Mouse (Mus musculus) megakaryocyte, adult 5-6 weeks (primary cell): ENCODE measurements at regions not wholly inside any gene's neighbourhood (a gene's known extent, or its start where the extent isn't known, plus 50 kb on each side); places are given as distances from the start of the nearest gene placed in this dataset.

Experiments used
- ATAC-seq: 2 replicates; pipeline ENCODE4 v1.8.0; 2016; ENCODE audit warnings: mild to moderate bottlenecking, inconsistent platforms; ENCODE audit not compliant: poor library complexity, severe bottlenecking

GRCm38 (mm10) chr19:30427484-30427883 lies 122.0 kb downstream of the Dkk1 start:
- no peak for ATAC-seq

DNA sequence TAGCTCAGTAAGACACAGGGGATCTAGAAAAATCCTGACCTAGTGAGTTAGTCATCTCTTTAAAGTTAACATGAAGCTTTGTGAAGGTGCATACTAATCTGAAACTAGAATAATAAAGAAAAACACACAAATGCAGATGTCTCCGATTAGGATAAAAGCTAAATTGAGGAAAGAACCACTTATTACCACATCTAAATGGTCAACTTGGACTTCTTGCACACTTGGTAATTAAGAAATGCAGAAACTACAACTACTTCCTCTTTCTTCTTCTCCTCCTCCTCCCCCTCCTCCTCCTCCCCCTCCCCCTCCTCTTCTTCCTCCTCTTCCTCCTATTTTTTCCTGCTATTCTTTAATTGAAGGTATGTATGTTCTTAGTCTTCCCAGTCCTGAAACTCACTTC lies 116.3 kb downstream of the Dkk1 start:
- ATAC-seq = peak; percentile 92

DNA sequence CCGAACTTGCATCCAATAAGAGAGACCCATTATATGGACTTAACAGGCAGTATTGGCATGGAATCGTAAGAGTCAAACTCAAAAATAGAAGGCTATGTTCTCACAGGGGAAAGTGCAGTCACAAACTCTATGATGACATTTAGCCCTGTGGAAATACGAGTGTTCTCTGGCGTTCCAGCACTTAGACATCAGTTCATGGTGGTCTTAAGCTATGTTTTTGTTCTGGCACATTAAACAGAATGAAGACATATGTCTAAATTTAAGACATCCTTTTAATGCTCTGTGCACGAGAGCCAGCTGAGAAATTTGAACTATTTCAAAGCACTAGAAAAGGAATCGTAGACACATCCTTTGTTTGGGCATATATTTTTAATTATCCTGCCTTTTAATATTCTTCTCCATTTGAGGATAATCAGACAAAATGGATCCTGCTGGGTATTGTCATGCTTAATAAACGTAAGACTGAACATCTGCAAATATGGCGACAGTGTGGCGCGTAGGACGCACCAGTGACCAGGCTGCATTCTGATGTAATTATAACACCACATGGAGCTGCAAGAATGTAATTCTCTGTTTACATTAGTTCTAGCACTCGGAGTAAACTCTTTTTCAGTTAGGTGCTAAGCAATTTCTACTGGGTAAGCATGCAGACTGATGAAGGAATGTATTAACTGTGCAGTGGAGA lies 114.3 kb downstream of the Dkk1 start:
- ATAC-seq = no peak

DNA sequence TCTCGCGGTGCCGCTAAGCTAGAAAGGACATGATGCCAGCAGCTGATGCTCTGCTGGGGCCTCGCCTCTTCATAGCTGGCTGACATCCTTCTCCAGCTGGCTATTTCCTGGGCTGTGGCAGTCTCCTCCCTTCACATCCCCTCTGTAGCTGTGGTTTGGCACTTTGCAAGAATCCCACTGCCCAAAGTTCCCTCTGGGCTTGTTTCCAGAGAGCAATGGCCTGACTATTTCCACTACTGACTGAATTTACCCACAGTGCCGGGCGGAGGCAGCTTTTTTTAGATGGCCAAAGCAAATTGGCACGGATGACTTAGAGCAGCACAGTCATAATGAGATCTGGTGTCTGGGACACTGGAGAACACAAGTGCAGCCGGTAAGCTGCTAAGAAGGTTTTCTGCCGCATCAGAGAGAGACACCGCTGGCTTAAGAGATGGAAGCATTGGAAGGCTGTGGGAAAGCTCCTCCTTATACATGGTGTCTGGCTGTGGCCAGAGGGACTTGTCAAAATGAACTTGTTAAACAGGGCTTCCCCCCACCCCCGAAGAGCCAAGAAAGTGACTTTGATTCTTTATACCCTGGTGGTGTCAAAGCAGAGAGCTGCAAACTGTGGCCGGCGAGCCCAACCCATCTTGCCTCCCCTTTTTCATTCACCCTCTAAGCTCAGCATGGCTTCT lies 98.5 kb downstream of the Dkk1 start:
- no peak for ATAC-seq

DNA sequence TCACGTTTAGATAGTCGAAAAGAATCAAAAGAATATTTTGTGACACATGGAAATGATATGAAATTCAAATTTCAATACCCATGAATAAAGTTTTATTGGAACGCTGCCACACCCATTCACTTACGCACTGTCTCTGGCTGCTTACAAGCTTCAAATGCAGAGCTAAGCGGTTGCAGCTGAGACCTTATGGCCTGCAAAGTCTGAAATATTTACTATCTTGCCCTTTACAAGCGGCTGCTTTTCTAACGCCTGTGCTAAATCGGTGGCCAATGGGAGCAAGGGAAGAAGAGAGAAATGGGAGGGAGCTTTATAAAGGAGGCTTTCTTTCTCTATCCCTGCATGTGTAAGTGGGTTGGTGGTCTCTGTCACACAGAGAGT lies 97.9 kb downstream of the Dkk1 start:
- ATAC-seq = no peak

- peak; percentile 88 for ATAC-seq
Observed at GRCm38 (mm10) chr19:30452671-30453070, 96.8 kb downstream of the Dkk1 start.

- ATAC-seq = no peak
Observed at GRCm38 (mm10) chr19:30483436-30483835, 66.0 kb downstream of the Dkk1 start.

- no peak for ATAC-seq
Observed at GRCm38 (mm10) chr19:30489786-30490185, 59.7 kb downstream of the Dkk1 start.

- ATAC-seq = no peak
Observed at GRCm38 (mm10) chr19:30490916-30491315, 58.5 kb downstream of the Dkk1 start.
